23 mouse cellular contexts compared by ENCODE assay signal in genomic region chr4:148328237-148328636, GRCm38 (mm10). TPM values are rescaled to one million over a fixed set of nuclear protein-coding genes. Genes with fewer than 3 reads are reported as not detected.
A peak's percentile ranks its signal among the peaks of the same experiment; 100 is the strongest.
DNase-seq lines count a peak whose midpoint lies in the region; ATAC-seq lines count a peak whose summit lies in the region.
"Had no signal": no experiment of that assay in that cellular context is flagged by ENCODE, and none has a peak within 500 bp of the region (broad histone marks: within the 10 kb centered on the region; RNA-seq: fewer than 3 reads in every experiment).

No protein-coding gene starts in this region.

- peak; percentile 41 for DNase-seq in embryo, embryonic 10 days (ENCODE audit: low spot score)
- DNase-seq in embryo, embryonic 11 days = no peak
- no peak for DNase-seq in kidney, adult 11 months
- DNase-seq in neural tube, embryonic 10.5 days (ENCODE audit: extremely low spot score, low spot score) = no peak
- no peak for DNase-seq in adrenal gland, adult 18-20 months (ENCODE audit: low spot score in 2 of 2)
- DNase-seq in left cerebral cortex, adult 11 months (ENCODE audit: low spot score) = no peak
- DNase-seq: adrenal gland, postnatal 14 days; cerebellum, adult 2 months; cerebellum, postnatal 25 days; forebrain, postnatal 0 days; gastrocnemius, postnatal 14 days; heart, adult 11 months; layer of hippocampus, adult 9-11 months; liver; right cerebral cortex, postnatal 4 days; thymus, postnatal 14 days had no signal

- no peak overlapping the region for H3K4me3 ChIP-seq in kidney, embryonic 15.5 days (replicated peaks)
- H3K4me3 ChIP-seq in neural tube, embryonic 13.5 days = no peak overlapping the region
- H3K4me3 ChIP-seq: intestine, embryonic 15.5 days; liver, embryonic 15.5 days had no signal

- ATAC-seq in kidney, embryonic 15.5 days (replicated peaks; ENCODE audit: low FRiP score) = no peak
- no peak for ATAC-seq in neural tube, embryonic 13.5 days (ENCODE audit: low read depth)

- peaks cover 34% of the 10 kb centered on the region for H3K4me1 ChIP-seq in kidney, embryonic 15.5 days
- peaks cover 63% of the 10 kb centered on the region for H3K4me1 ChIP-seq in neural tube, embryonic 13.5 days (replicated peaks)
- H3K4me1 ChIP-seq: liver, embryonic 15.5 days had no signal

- H3K27me3 ChIP-seq in kidney, embryonic 15.5 days = peaks cover 3% of the 10 kb centered on the region
- no peaks in the 10 kb centered on the region for H3K27me3 ChIP-seq in neural tube, embryonic 13.5 days
- H3K27me3 ChIP-seq: liver, embryonic 15.5 days had no signal

- no peaks in the 10 kb centered on the region for H3K36me3 ChIP-seq in kidney, embryonic 15.5 days
- H3K36me3 ChIP-seq in neural tube, embryonic 13.5 days = no peaks in the 10 kb centered on the region
- H3K36me3 ChIP-seq: intestine, embryonic 15.5 days; limb, embryonic 10.5 days; liver, embryonic 15.5 days had no signal

- H3K27ac ChIP-seq in kidney, embryonic 15.5 days = peak overlapping the region; percentile 56; the same call in 1 of the 2 replicates
- peak overlapping the region; percentile 77; the same call in 1 of the 2 replicates for H3K27ac ChIP-seq in neural tube, embryonic 13.5 days (replicated peaks)
- H3K27ac ChIP-seq: intestine, embryonic 15.5 days; limb, embryonic 10.5 days; liver, embryonic 15.5 days had no signal

- 69% methylated on average over 1 of the region's 1 CpGs for WGBS in kidney, embryonic 15.5 days
- WGBS in neural tube, embryonic 13.5 days = 80% methylated on average over 1 of the region's 1 CpGs

- no peak overlapping the region for H3K4me2 ChIP-seq in kidney, embryonic 15.5 days
- H3K4me2 ChIP-seq in neural tube, embryonic 13.5 days = no peak overlapping the region
- H3K4me2 ChIP-seq: heart, embryonic 11.5 days; intestine, embryonic 15.5 days; liver, embryonic 15.5 days had no signal

- H3K9ac ChIP-seq in kidney, embryonic 15.5 days = no peak overlapping the region
- H3K9ac ChIP-seq in neural tube, embryonic 13.5 days = no peak overlapping the region
- H3K9ac ChIP-seq: intestine, embryonic 15.5 days; liver, embryonic 15.5 days had no signal

- no peaks in the 10 kb centered on the region for H3K9me3 ChIP-seq in kidney, embryonic 15.5 days (replicated peaks)
- no peaks in the 10 kb centered on the region for H3K9me3 ChIP-seq in neural tube, embryonic 13.5 days
- H3K9me3 ChIP-seq: intestine, embryonic 15.5 days; limb, embryonic 10.5 days; liver, embryonic 15.5 days had no signal

RNA-seq across cellular contexts. Expression of gene Disp3, which starts 40.5 kb away (rescaled TPM):
- polyA plus RNA-seq in kidney, embryonic 15.5 days (2015; fragmentation: Nextera tagmentation; extraction: Ambion mirVana) = 0.19 TPM in 2 replicates
- polyA plus RNA-seq in neural tube, embryonic 13.5 days (2015; fragmentation: Nextera tagmentation; extraction: Ambion mirVana) = 16.1 and 19.1 TPM in 2 replicates
- total RNA-seq in adrenal gland, adult 18-20 months (2021) = 1 to 10 TPM in 1 of 2 experiments, under 1 TPM in 1; 0.10 to 1.3 TPM
- total RNA-seq: hematopoietic stem cell, adult 5-6 weeks had no signal
- polyA plus RNA-seq: heart, embryonic 11.5 days; liver, embryonic 15.5 days had no signal

Comparison
In these comparisons a context has a peak if more than half of its experiments do, and no peak if none do; other contexts are left out.
1. RNA of gene Disp3, which starts 40.5 kb away (polyA plus RNA-seq): 16.1 to 19.1 TPM in neural tube, embryonic 13.5 days; 0.19 TPM in kidney, embryonic 15.5 days; every median in the first group is over 10 times any median in the second.